Mouse (Mus musculus) heart, postnatal 0 days (tissue): ENCODE measurements around the gene Tspan15. TPM values are rescaled to one million over a fixed set of nuclear protein-coding genes. Genes with fewer than 3 reads are reported as not detected.

Experiments used
- ATAC-seq: fragments of 200-750 bp; cut with Nextera tagmentation; 2 replicates; pipeline ENCODE4 v1.8.0; 2017; ENCODE audit warnings: low read depth, moderate number of reproducible peaks, moderate library complexity; ENCODE audit not compliant: insufficient read depth
- DNase-seq: peaks from one replicate; pipeline ENCODE4 v3.0.0-alpha.2; 2016; ENCODE audit warnings: low spot score
- H3K27ac ChIP-seq: fragments of 300-500 bp; sonication (generic); 2 replicates; pipeline ENCODE4 v1.5.1; 2014; ENCODE audit warnings: low read depth, mild to moderate bottlenecking
- H3K27me3 ChIP-seq: fragments of 300-500 bp; sonication (generic); 2 replicates; pipeline ENCODE4 v1.6.1; 2014; ENCODE audit warnings: low read length, mixed read lengths; ENCODE audit not compliant: control insufficient read depth, insufficient read depth
- H3K36me3 ChIP-seq: fragments of 300-500 bp; sonication (generic); replicated peaks from 2 replicates; pipeline ENCODE4 v1.6.1; 2014; ENCODE audit warnings: low read length, mixed read lengths; ENCODE audit not compliant: control insufficient read depth, insufficient read depth
- H3K4me1 ChIP-seq: fragments of 300-500 bp; sonication (generic); 2 replicates; pipeline ENCODE4 v1.6.1; 2014; ENCODE audit warnings: antibody characterized with exemption; ENCODE audit not compliant: control insufficient read depth, insufficient read depth
- H3K4me2 ChIP-seq: fragments of 300-500 bp; sonication (generic); 2 replicates; pipeline ENCODE4 v1.6.1; 2014; ENCODE audit warnings: low read depth, mild to moderate bottlenecking, low read length, moderate library complexity
- H3K4me3 ChIP-seq: fragments of 300-500 bp; sonication (generic); 2 replicates; pipeline ENCODE4 v1.5.1; 2014; ENCODE audit warnings: low read depth, low read length
- H3K9ac ChIP-seq: fragments of 300-500 bp; sonication (generic); replicated peaks from 2 replicates; pipeline ENCODE4 v1.6.1; 2014; ENCODE audit warnings: low read depth, low read length, mixed read lengths
- H3K9me3 ChIP-seq: fragments of 300-500 bp; sonication (generic); replicated peaks from 2 replicates; pipeline ENCODE4 v1.6.1; 2016; ENCODE audit warnings: low read length; ENCODE audit not compliant: control insufficient read depth
- CTCF ChIP-seq: IDR thresholded peaks from 2 replicates; pipeline ENCODE4 v1.5.1; 2016; ENCODE audit warnings: antibody characterized with exemption, control low read depth, low read depth
- EP300 ChIP-seq: IDR thresholded peaks from 2 replicates; pipeline ENCODE4 v1.6.1; 2016; ENCODE audit warnings: antibody characterized with exemption, low read depth
- WGBS: fragments of 180-500 bp; shearing (Covaris S2); extraction: QIAGEN DNeasy Blood & Tissue Kit; methylation state at CpG from one replicate; pipeline ENCODE4 v1.1.7; 2014; 5-methylcytosine and 5-hydroxymethylcytosine counted together
- polyA plus RNA-seq: library from polyadenylated mRNA; unstranded; fragments of >200 nt; fragmentation: Nextera tagmentation; extraction: Ambion mirVana; gene quantifications from 2 replicates; pipeline ENCODE4 v1.2.1, GENCODE M21; 2015
- total RNA-seq: library from RNA; depleted of rRNA; stranded (reverse); fragments of >200 nt; gene quantifications from 2 replicates; pipeline ENCODE4 v1.2.3, GENCODE M21; 2014; ENCODE audit warnings: low replicate concordance

Tspan15 gene
- total and polyA plus RNA-seq, 2 experiments from 2014 or later = 6.7 to 26.0 TPM

DNA sequence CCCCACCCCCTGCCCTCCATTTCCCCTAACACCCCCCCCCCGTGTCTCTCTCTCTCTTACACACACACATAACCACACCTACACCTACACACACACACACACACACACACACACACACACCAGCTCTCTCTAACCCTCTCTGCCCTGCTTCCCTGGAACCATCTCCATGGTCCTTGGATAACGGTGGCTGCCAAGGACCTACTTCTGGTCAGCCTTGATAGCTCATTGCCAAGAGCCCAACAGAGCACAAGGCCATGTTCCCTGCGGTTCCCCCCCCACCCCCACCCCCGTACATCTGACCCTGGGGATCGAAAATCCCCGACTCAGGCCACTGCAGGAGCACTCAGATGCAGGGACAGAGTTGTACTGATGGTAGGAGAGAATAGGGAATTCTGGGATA, 19.7 kb downstream of the Tspan15 start:
- Histone ChIP-seq H3K4me3 (no peak overlapping the region), H3K27ac (no peak overlapping the region), H3K36me3 (no peaks in the 10 kb centered on the region), H3K9me3 (no peaks in the 10 kb centered on the region), H3K9ac (no peak overlapping the region), H3K27me3 (no peaks in the 10 kb centered on the region), H3K4me2 (no peak overlapping the region), H3K4me1 (no peaks in the 10 kb centered on the region)
- DNase-seq (no peak), ATAC-seq (no peak)
- TF ChIP-seq CTCF (no peak), EP300 (no peak)
- WGBS = 41% methylated on average over 6 of the region's 6 CpGs

DNA sequence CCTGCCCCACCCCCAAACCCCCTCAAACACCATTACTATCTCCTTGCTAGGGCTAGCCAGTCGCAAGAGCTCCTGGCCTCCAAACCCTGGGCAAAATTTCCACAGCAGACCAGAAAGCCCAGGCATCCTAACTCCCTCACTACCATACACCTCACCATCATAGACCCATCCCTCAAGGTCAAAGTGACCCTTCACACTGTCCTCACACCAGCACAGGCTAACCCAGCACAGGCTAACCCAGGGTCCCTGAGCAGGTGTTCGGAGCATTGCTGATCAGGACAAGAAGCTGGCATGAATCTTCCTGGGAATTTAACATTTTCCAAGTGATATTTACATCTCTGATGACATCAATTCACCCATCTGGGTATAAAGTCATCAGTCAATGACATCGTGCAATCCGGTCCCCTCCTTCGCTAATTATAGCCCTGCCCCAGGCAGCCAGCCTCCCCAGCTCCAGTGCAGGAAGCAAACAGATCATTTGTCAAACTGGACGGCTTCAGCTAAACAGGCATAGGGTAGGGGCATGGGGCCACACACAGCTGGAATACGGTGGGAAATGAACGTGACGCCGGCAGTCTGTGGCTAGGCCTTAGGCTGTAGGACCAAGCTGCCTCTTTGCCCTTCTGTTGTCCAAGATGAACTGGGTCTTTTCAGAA, 22.7 kb downstream of the Tspan15 start:
- no peaks in the 10 kb centered on the region for H3K27me3 ChIP-seq
- no peak overlapping the region for H3K4me3 ChIP-seq
- H3K4me1 ChIP-seq = no peaks in the 10 kb centered on the region
- H3K36me3 ChIP-seq = no peaks in the 10 kb centered on the region
- no peak for DNase-seq
- ATAC-seq = no peak
- 47% methylated on average over 10 of the region's 10 CpGs for WGBS
- H3K4me2 ChIP-seq = no peak overlapping the region
- H3K9ac ChIP-seq = no peak overlapping the region
- no peaks in the 10 kb centered on the region for H3K9me3 ChIP-seq
- H3K27ac ChIP-seq = no peak overlapping the region
- TF ChIP-seq CTCF = no peak
- no peak for TF ChIP-seq EP300

DNA sequence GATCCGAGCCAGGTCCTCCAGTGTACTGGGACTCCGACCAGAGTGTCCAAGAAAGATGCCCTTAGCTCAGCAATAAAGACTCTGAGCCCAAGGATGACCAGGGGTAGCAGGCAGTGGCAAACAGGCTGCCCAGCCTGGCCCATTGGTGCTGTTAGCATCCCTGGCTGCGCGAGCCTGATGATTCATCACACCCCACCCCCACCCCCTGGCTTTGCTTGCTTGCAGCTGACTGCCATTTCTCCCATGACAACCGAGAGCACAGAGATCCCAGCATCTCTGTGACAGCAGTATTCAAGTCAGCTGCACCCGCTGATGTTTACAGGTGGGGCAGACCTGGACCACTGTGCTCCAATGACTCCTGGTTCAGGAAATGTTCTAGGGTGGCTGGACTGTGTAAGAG, 28.5 kb downstream of the Tspan15 start:
- DNase-seq (no peak), ATAC-seq (no peak)
- Histone ChIP-seq H3K4me2 (no peak overlapping the region), H3K4me3 (no peak overlapping the region), H3K4me1 (no peaks in the 10 kb centered on the region), H3K36me3 (no peaks in the 10 kb centered on the region), H3K9ac (no peak overlapping the region), H3K27me3 (no peaks in the 10 kb centered on the region), H3K27ac (no peak overlapping the region), H3K9me3 (no peaks in the 10 kb centered on the region)
- TF ChIP-seq EP300 (no peak), CTCF (no peak)
- 60% methylated on average over 6 of the region's 6 CpGs for WGBS

DNA sequence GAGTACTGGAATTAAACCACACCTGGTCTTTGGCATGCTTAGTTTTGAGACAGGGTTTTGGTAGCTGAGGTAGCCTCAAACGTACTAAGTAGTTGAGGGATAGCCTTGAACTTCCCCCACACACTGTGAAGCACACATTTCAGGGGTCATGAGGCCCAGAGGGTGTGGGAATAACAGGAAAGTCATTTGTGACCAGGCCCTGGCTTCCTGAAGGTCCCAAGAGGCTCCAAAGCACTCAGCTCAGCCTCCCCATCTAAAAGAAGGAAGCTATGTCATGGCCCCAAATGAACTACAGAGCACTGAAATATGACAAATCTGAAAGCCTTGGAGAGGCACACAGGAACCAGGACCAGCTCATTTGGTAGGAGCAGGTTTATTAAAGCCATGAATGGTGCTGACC, 32.2 kb downstream of the Tspan15 start:
- H3K4me3 ChIP-seq = no peak overlapping the region
- H3K9ac ChIP-seq = no peak overlapping the region
- DNase-seq (no peak), ATAC-seq (no peak)
- H3K4me1 ChIP-seq = no peaks in the 10 kb centered on the region
- TF ChIP-seq CTCF (no peak), EP300 (no peak)
- H3K9me3 ChIP-seq = no peaks in the 10 kb centered on the region
- no peak overlapping the region for H3K27ac ChIP-seq
- no peaks in the 10 kb centered on the region for H3K27me3 ChIP-seq
- WGBS = 43% methylated on average over 1 of the region's 1 CpGs
- H3K4me2 ChIP-seq = no peak overlapping the region
- H3K36me3 ChIP-seq = no peaks in the 10 kb centered on the region

DNA sequence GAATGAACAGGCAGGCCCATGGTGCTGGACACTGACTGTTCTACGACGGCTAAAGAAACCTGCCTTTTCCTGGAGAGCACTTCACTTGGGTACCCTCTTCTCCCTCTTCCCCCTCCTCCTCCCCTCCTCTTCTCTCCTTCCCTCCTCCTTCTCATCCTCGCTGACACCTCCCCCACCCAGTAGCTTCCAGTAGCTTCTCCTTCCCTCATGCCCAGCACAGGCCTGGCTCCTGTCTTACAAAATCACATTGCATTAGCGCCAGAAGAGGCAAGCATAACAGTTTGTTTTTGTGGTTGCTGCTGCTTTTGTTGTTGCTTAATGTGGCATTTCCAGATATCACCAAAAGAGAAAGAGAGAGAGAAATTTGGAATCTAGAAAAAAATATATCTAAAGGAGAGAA, 33.6 kb downstream of the Tspan15 start:
- no peak for TF ChIP-seq EP300
- TF ChIP-seq CTCF = no peak
- Histone ChIP-seq H3K4me2 (no peak overlapping the region), H3K27me3 (no peaks in the 10 kb centered on the region), H3K36me3 (no peaks in the 10 kb centered on the region), H3K4me3 (no peak overlapping the region), H3K4me1 (no peaks in the 10 kb centered on the region), H3K27ac (no peak overlapping the region), H3K9ac (no peak overlapping the region), H3K9me3 (no peaks in the 10 kb centered on the region)
- DNase-seq = no peak
- WGBS = 70% methylated on average over 4 of the region's 4 CpGs
- ATAC-seq = no peak

DNA sequence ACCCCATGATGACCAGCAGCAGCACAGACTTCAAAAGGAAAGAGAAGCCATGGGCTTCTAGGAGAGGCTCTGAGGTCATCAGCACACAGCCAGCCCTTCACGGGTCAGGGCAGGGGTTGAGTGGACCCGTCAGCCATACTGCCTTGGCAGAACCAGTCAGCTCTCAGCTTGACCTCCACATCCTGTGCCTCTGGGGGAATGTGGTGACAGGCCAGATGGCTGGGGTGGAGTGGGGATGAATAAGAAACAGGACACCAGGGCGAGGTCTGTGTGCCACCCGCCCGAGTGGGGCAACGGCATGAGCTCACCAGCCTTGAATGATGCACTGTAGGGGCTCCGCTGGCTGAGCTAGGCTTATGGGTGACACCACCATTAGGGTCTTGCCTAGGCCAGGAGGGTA, 35.7 kb downstream of the Tspan15 start:
- 37% methylated on average over 7 of the region's 7 CpGs for WGBS
- no peak overlapping the region for H3K27ac ChIP-seq
- no peak for TF ChIP-seq CTCF
- TF ChIP-seq EP300 = no peak
- no peaks in the 10 kb centered on the region for H3K4me1 ChIP-seq
- H3K9me3 ChIP-seq = no peaks in the 10 kb centered on the region
- H3K36me3 ChIP-seq = no peaks in the 10 kb centered on the region
- no peaks in the 10 kb centered on the region for H3K27me3 ChIP-seq
- peak; percentile 30; the same call in 1 of the 2 replicates for ATAC-seq
- H3K4me3 ChIP-seq = no peak overlapping the region
- no peak overlapping the region for H3K4me2 ChIP-seq
- no peak overlapping the region for H3K9ac ChIP-seq
- DNase-seq = no peak
